Comparison of ENCODE assay signal across 38 mouse cellular contexts in the genomic region with DNA sequence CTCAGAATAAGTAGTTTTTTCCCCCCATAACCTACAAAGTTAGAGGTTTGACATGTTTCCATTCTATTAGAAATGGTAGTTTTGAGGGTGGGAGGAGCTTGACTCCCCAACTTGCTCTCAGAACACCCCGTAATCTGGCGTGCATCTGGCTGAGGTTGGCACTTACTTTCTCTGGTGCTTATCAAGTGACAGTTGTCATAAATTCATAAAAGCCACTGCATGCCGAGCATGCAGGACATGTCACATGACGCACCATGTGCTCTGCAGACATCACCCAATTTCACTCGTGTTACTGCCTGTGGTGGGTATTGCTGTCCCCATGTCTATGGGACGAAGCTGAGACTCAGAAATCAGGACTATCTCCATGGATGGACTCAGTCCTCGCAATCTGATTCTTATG. TPM values are rescaled to one million over a fixed set of nuclear protein-coding genes. Genes with fewer than 3 reads are reported as not detected.
"Had no signal": no experiment of that assay in that cellular context is flagged by ENCODE, and none has a peak within 500 bp of the region (broad histone marks: within the 10 kb centered on the region; RNA-seq: fewer than 3 reads in every experiment).

No protein-coding gene starts in this region.

- DNase-seq: gastrocnemius, postnatal 10 days; gastrocnemius, postnatal 25 days; heart, adult 18-20 months; heart, postnatal 10 days; heart, postnatal 4 days; kidney, adult 18-20 months; kidney, adult 8-10 months; kidney, postnatal 10 days; kidney, postnatal 25 days; kidney, postnatal 4 days; liver had no signal

- H3K9ac ChIP-seq: heart, embryonic 12.5 days; hindbrain, embryonic 12.5 days; hindbrain, embryonic 14.5 days; intestine, embryonic 15.5 days; limb, embryonic 12.5 days; liver, embryonic 12.5 days; liver, embryonic 14.5 days had no signal

- H3K4me2 ChIP-seq: heart, embryonic 12.5 days; hindbrain, embryonic 12.5 days; hindbrain, embryonic 14.5 days; intestine, embryonic 15.5 days; limb, embryonic 12.5 days; liver, embryonic 12.5 days had no signal

- ATAC-seq: hindbrain, embryonic 16.5 days; inflammation-experienced regulatory T-cells, adult 6 months; intestine, embryonic 15.5 days; intestine, postnatal 0 days; liver, embryonic 12.5 days had no signal

- H3K27me3 ChIP-seq: heart, embryonic 12.5 days; hindbrain, embryonic 12.5 days; intestine, embryonic 15.5 days; limb, embryonic 12.5 days; liver, embryonic 12.5 days had no signal

- H3K4me3 ChIP-seq: heart, embryonic 10.5 days; heart, embryonic 12.5 days; hindbrain, embryonic 10.5 days; hindbrain, embryonic 12.5 days; intestine, embryonic 15.5 days; layer of hippocampus, adult 2 months; left cerebral cortex, adult 2 months; limb, embryonic 10.5 days; limb, embryonic 12.5 days; liver, embryonic 12.5 days had no signal

- H3K4me1 ChIP-seq: heart, embryonic 10.5 days; heart, embryonic 12.5 days; hindbrain, embryonic 10.5 days; hindbrain, embryonic 12.5 days; limb, embryonic 10.5 days; limb, embryonic 12.5 days had no signal

- H3K36me3 ChIP-seq: heart, embryonic 10.5 days; heart, embryonic 12.5 days; hindbrain, embryonic 10.5 days; hindbrain, embryonic 12.5 days; intestine, embryonic 15.5 days; limb, embryonic 10.5 days; limb, embryonic 12.5 days; liver, embryonic 12.5 days had no signal

- H3K27ac ChIP-seq: heart, embryonic 10.5 days; hindbrain, embryonic 10.5 days; hindbrain, embryonic 12.5 days; hindbrain, embryonic 14.5 days; intestine, embryonic 15.5 days; layer of hippocampus, adult 2 months; left cerebral cortex, adult 2 months; limb, embryonic 10.5 days; limb, embryonic 12.5 days; liver, embryonic 12.5 days; liver, embryonic 14.5 days had no signal

- H3K9me3 ChIP-seq: heart, embryonic 10.5 days; heart, embryonic 12.5 days; hindbrain, embryonic 10.5 days; hindbrain, embryonic 12.5 days; intestine, embryonic 15.5 days; limb, embryonic 10.5 days; limb, embryonic 12.5 days; liver, embryonic 12.5 days had no signal

RNA-seq across cellular contexts. Expression of gene 1810046K07Rik, which starts 18.2 kb away (rescaled TPM):
- total RNA-seq: gastrocnemius, adult 18-20 months; gastrocnemius, postnatal 10 days; gastrocnemius, postnatal 25 days; gastrocnemius, postnatal 4 days; granulocyte monocyte progenitor cell, adult 5-6 weeks; heart, adult 18-20 months; heart, adult 8-10 months; heart, postnatal 10 days; heart, postnatal 25 days; heart, postnatal 4 days; layer of hippocampus, adult 2 months; layer of hippocampus, postnatal 10 days; layer of hippocampus, postnatal 25 days; left cerebral cortex, adult 2 months; left cerebral cortex, postnatal 14 days; left cerebral cortex, postnatal 36 days had no signal
- polyA plus RNA-seq: heart, embryonic 10.5 days; heart, embryonic 12.5 days; heart, embryonic 14.5 days; hindbrain, embryonic 10.5 days; hindbrain, embryonic 12.5 days; hindbrain, embryonic 14.5 days; hindbrain, embryonic 16.5 days; intestine, embryonic 15.5 days; kidney, embryonic 14.5 days; kidney, embryonic 16.5 days; limb, embryonic 10.5 days; liver, embryonic 12.5 days had no signal

RNA-seq across cellular contexts. Expression of gene Colca2, which starts 32.1 kb away (rescaled TPM):
- total RNA-seq: granulocyte monocyte progenitor cell, adult 5-6 weeks had no signal
